Mouse (Mus musculus) forebrain, embryonic 16.5 days (tissue): ENCODE data around the gene Pyurf. TPM values are rescaled to one million over a fixed set of nuclear protein-coding genes. Genes with fewer than 3 reads are reported as not detected.
A peak's percentile ranks its signal among the peaks of the same experiment; 100 is the strongest.

ENCODE experiments used
- ATAC-seq: fragments of 200-750 bp; cut with Nextera tagmentation; 2 replicates; pipeline ENCODE4 v1.8.0; 2017; ENCODE audit warnings: mild to moderate bottlenecking, moderate library complexity
- H3K27ac ChIP-seq: fragments of 300-500 bp; sonication (generic); 2 replicates; pipeline ENCODE4 v1.5.1; 2014; ENCODE audit warnings: low read length, control low read depth
- H3K27me3 ChIP-seq: fragments of 300-500 bp; sonication (generic); replicated peaks from 2 replicates; pipeline ENCODE4 v1.6.1; 2014; ENCODE audit warnings: low read length; ENCODE audit not compliant: control insufficient read depth, insufficient read depth
- H3K36me3 ChIP-seq: fragments of 300-500 bp; sonication (generic); 2 replicates; pipeline ENCODE4 v1.6.1; 2014; ENCODE audit not compliant: control insufficient read depth, insufficient read depth
- H3K4me1 ChIP-seq: fragments of 300-500 bp; sonication (generic); replicated peaks from 2 replicates; pipeline ENCODE4 v1.6.1; 2014; ENCODE audit warnings: low read length; ENCODE audit not compliant: control insufficient read depth, insufficient read depth
- H3K4me2 ChIP-seq: fragments of 300-500 bp; sonication (generic); 2 replicates; pipeline ENCODE4 v1.6.1; 2014; ENCODE audit warnings: mild to moderate bottlenecking, low read length, control low read depth
- H3K4me3 ChIP-seq: fragments of 300-500 bp; sonication (generic); replicated peaks from 2 replicates; pipeline ENCODE4 v1.5.1; 2014; ENCODE audit warnings: mild to moderate bottlenecking, low read length, control low read depth
- H3K9ac ChIP-seq: fragments of 300-500 bp; sonication (generic); replicated peaks from 2 replicates; pipeline ENCODE4 v1.6.1; 2014; ENCODE audit warnings: low read depth, low read length, control low read depth
- H3K9me3 ChIP-seq: fragments of 300-500 bp; sonication (generic); 2 replicates; pipeline ENCODE4 v1.6.1; 2016; ENCODE audit warnings: low read length; ENCODE audit not compliant: control insufficient read depth
- WGBS: fragments of 180-500 bp; shearing (Covaris S2); extraction: QIAGEN DNeasy Blood & Tissue Kit; methylation state at CpG from one replicate; pipeline ENCODE4 v1.1.7; 2014; 5-methylcytosine and 5-hydroxymethylcytosine counted together
- polyA plus RNA-seq: library from polyadenylated mRNA; unstranded; fragments of >200 nt; fragmentation: Nextera tagmentation; extraction: Ambion mirVana; gene quantifications from 2 replicates; pipeline ENCODE4 v1.2.1, GENCODE M21; 2015

The Pyurf gene
- polyA plus RNA-seq, 1 experiment from 2014 or later: 9.4 TPM

DNA sequence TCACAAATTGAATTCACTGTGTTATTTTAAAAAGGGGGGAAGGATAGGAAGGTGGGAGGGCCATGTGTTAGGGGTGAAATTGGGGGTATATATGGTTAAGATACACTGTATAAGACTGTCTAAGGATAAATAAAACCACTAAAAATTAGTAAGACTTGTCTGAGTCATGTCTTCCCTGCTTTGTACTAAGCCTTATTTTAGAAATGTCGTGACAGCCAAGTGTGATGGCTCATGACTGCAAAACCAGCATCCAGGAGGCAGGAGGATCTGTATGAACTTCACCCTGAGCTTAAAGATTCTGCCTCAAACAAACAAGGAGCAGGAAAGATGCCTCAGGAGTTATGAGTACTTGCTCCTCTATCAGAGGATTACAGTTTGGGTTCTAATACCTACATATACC is 7.7 kb downstream of the Pyurf start:
- Histone ChIP-seq H3K4me3 (no peak overlapping the region), H3K27me3 (no peaks in the 10 kb centered on the region), H3K9ac (no peak overlapping the region), H3K4me2 (no peak overlapping the region), H3K9me3 (no peaks in the 10 kb centered on the region), H3K4me1 (no peaks in the 10 kb centered on the region), H3K36me3 (no peaks in the 10 kb centered on the region), H3K27ac (no peak overlapping the region)
- WGBS: 94% methylated on average over 1 of the region's 1 CpGs
- no peak for ATAC-seq

DNA sequence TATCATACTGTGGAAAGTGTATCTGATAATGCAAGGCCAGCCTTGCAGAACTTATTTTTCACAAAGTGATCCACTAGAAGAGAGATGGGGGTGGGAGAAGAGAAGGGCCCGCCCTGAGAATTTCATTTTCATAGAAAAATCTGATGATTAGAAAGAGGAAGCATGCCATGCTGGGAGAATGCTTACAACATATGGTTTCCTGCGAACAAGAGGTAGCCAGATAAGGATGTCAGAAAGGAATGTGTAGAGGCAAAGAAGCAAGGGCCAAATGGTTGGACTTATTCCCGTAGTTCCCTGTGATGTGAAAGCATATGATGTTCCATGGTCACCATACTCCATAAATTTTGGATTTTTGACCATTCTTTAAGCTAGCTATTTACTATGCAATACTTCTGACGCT is 30.6 kb downstream of the Pyurf start:
- WGBS: 86% methylated on average over 4 of the region's 4 CpGs
- no peaks in the 10 kb centered on the region for H3K36me3 ChIP-seq

DNA sequence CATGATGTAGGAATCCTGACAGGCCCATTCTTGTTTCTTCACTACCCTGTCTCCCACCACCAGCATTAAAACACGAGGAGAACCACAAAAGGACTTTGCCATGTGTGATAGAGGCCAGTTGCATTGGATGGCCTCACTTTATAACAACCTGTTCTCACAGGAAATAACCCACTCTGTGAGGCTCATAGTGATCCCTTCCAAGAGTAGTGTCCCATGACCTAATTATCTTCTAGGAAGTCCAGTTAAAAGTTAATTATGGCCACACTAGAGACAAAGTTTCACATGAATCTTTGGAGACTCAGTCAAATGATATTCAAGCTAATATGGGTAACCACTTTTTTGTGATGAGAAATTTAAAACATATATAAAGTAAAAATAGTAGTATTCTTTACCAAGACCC is 44.6 kb downstream of the Pyurf start:
- H3K4me1 ChIP-seq: no peaks in the 10 kb centered on the region
- no peaks in the 10 kb centered on the region for H3K9me3 ChIP-seq
- H3K27ac ChIP-seq: no peak overlapping the region
- no peak overlapping the region for H3K4me3 ChIP-seq
- H3K4me2 ChIP-seq: no peak overlapping the region
- no peak overlapping the region for H3K9ac ChIP-seq
- H3K27me3 ChIP-seq: no peaks in the 10 kb centered on the region
- WGBS: 59% methylated on average over 1 of the region's 1 CpGs
- ATAC-seq: no peak
- H3K36me3 ChIP-seq: no peaks in the 10 kb centered on the region

More for the DNA sequence above, 30.6 kb downstream of the Pyurf start:
- Histone ChIP-seq H3K4me3 (no peak overlapping the region), H3K4me2 (no peak overlapping the region), H3K9ac (no peak overlapping the region), H3K27ac (no peak overlapping the region), H3K9me3 (no peaks in the 10 kb centered on the region), H3K27me3 (no peaks in the 10 kb centered on the region), H3K4me1 (no peaks in the 10 kb centered on the region)
- no peak for ATAC-seq

GRCm38 (mm10) chr6:57641789-57642188 is 50.1 kb downstream of the Pyurf start:
- ATAC-seq: peak; percentile 75
- H3K27ac ChIP-seq: no peak overlapping the region
- no peaks in the 10 kb centered on the region for H3K27me3 ChIP-seq
- no peaks in the 10 kb centered on the region; the same call in 1 of the 2 replicates for H3K4me1 ChIP-seq
- H3K4me2 ChIP-seq: no peak overlapping the region
- no peaks in the 10 kb centered on the region for H3K9me3 ChIP-seq
- WGBS: 28% methylated on average over 4 of the region's 4 CpGs
- H3K4me3 ChIP-seq: no peak overlapping the region
- no peak overlapping the region for H3K9ac ChIP-seq
- no peaks in the 10 kb centered on the region for H3K36me3 ChIP-seq

GRCm38 (mm10) chr6:57639531-57639930 is 52.3 kb downstream of the Pyurf start:
- H3K4me3 ChIP-seq: no peak overlapping the region
- H3K27me3 ChIP-seq: no peaks in the 10 kb centered on the region
- no peaks in the 10 kb centered on the region for H3K9me3 ChIP-seq
- H3K4me1 ChIP-seq: no peaks in the 10 kb centered on the region; the same call in 1 of the 2 replicates
- no peak overlapping the region for H3K27ac ChIP-seq
- H3K4me2 ChIP-seq: no peak overlapping the region
- 16% methylated on average over 1 of the region's 1 CpGs for WGBS
- no peak for ATAC-seq
- no peak overlapping the region for H3K9ac ChIP-seq
- no peaks in the 10 kb centered on the region for H3K36me3 ChIP-seq

Other genes starting within 250 kb of the Pyurf start
- gene Ppm1k, start 156.6 kb downstream of the Pyurf start, polyA plus RNA-seq: 8.0 and 8.9 TPM in 2 replicates
- gene Herc6, start 111.1 kb downstream of the Pyurf start, polyA plus RNA-seq: 1.1 and 1.2 TPM in 2 replicates
- gene Lancl2, start 10.5 kb upstream of the Pyurf start, polyA plus RNA-seq: 92.6 and 95.1 TPM in 2 replicates
- gene Vopp1, start 133.1 kb upstream of the Pyurf start, polyA plus RNA-seq: 186 and 203 TPM in 2 replicates
- gene Vmn1r21, start 158.3 kb upstream of the Pyurf start, polyA plus RNA-seq: not detected in 2 replicates
- gene Vmn1r22, start 215.9 kb upstream of the Pyurf start, polyA plus RNA-seq: not detected in 2 replicates
- not detected in 2 replicates for gene Vmn1r23, start 234.8 kb upstream of the Pyurf start, polyA plus RNA-seq